Mouse (Mus musculus): Measurements from ENCODE around the gene Cirbp. TPM values are rescaled to one million over a fixed set of nuclear protein-coding genes. Genes with fewer than 3 reads are reported as not detected.

Cirbp gene
- polyA plus RNA-seq, 1 experiment from 2014 or later = 262 TPM

- H3K36me3 ChIP-seq = peaks cover 44% of the 10 kb centered on the region
- peak overlapping the region; percentile 91 for H3K4me2 ChIP-seq (replicated peaks)
- H3K27me3 ChIP-seq (replicated peaks) = no peaks in the 10 kb centered on the region
- H3K4me3 ChIP-seq = 0 out of 2 replicates have a peak overlapping the region, but pooled peaks have one; percentile 99
- H3K27ac ChIP-seq = peak overlapping the region; percentile 98; the same call in 1 of the 2 replicates
- peak overlapping the region; percentile 100 for H3K9ac ChIP-seq
- H3K9me3 ChIP-seq = no peaks in the 10 kb centered on the region
- ATAC-seq (ENCODE audit: low FRiP score, low read depth) = no peak
- WGBS = 75% methylated on average over 5 of the region's 5 CpGs
- peaks cover 46% of the 10 kb centered on the region for H3K4me1 ChIP-seq
These were observed 18.6 kb upstream of the Cirbp start for GRCm38 (mm10) chr10:80147146-80147718.

- WGBS = under 1% methylated on average over 41 of the region's 42 CpGs
- peak within 1 kb of the TSS; percentile 98 for H3K27ac ChIP-seq
- H3K4me2 ChIP-seq (replicated peaks) = peak within 1 kb of the TSS; percentile 91
- H3K4me1 ChIP-seq = peaks cover 48% of the 10 kb centered on the region
- H3K9me3 ChIP-seq = no peaks in the 10 kb centered on the region
- peaks cover 51% of the 10 kb centered on the region for H3K36me3 ChIP-seq
- peak within 1 kb of the TSS; percentile 99 for H3K4me3 ChIP-seq
- ATAC-seq (ENCODE audit: low FRiP score, low read depth) = peak; percentile 6
- peak within 1 kb of the TSS; percentile 100 for H3K9ac ChIP-seq
- no peaks in the 10 kb centered on the region for H3K27me3 ChIP-seq (replicated peaks)
These were observed 17.8 kb upstream of the Cirbp start, which contains the start of gene Midn for GRCm38 (mm10) chr10:80147719-80148601. Midn (plus strand) TSS chr10:80148272.

- WGBS = under 1% methylated on average over 57 of the region's 57 CpGs
- Histone ChIP-seq H3K9me3 (no peaks in the 10 kb centered on the region), H3K4me3 (peak overlapping the region; percentile 99), H3K9ac (peak overlapping the region; percentile 100), H3K4me1 (peaks cover 48% of the 10 kb centered on the region), H3K36me3 (peaks cover 54% of the 10 kb centered on the region), H3K4me2 (replicated peaks) (peak overlapping the region; percentile 91), H3K27ac (peak overlapping the region; percentile 98), H3K27me3 (replicated peaks) (no peaks in the 10 kb centered on the region)
- peak; percentile 31 for ATAC-seq (ENCODE audit: low FRiP score, low read depth)
These were observed 17.0 kb upstream of the Cirbp start for GRCm38 (mm10) chr10:80148610-80149290.

GRCm38 (mm10) chr10:80149291-80150225 is 16.2 kb upstream of the Cirbp start:
- peaks cover 55% of the 10 kb centered on the region for H3K36me3 ChIP-seq

GRCm38 (mm10) chr10:80150226-80151210 is 15.3 kb upstream of the Cirbp start:
- H3K4me3 ChIP-seq = peak overlapping the region; percentile 99
- H3K27me3 ChIP-seq (replicated peaks) = no peaks in the 10 kb centered on the region
- H3K4me2 ChIP-seq (replicated peaks) = peak overlapping the region; percentile 91
- H3K4me1 ChIP-seq = peaks cover 57% of the 10 kb centered on the region
- H3K9me3 ChIP-seq = no peaks in the 10 kb centered on the region
- 1% methylated on average over 70 of the region's 71 CpGs for WGBS
- H3K27ac ChIP-seq = peak overlapping the region; percentile 99
- ATAC-seq (ENCODE audit: low FRiP score, low read depth) = 0 out of 2 replicates have a peak, but pooled peaks have one; percentile 4
- H3K9ac ChIP-seq = peak overlapping the region; percentile 100
- peaks cover 55% of the 10 kb centered on the region for H3K36me3 ChIP-seq

More at GRCm38 (mm10) chr10:80149291-80150225, 16.2 kb upstream of the Cirbp start:
- under 1% methylated on average over 85 of the region's 88 CpGs for WGBS
- peak overlapping the region; percentile 99 for H3K4me3 ChIP-seq
- ATAC-seq (ENCODE audit: low FRiP score, low read depth) = peak; percentile 78
- H3K9ac ChIP-seq = peak overlapping the region; percentile 100
- peak overlapping the region; percentile 91 for H3K4me2 ChIP-seq (replicated peaks)
- H3K27me3 ChIP-seq (replicated peaks) = no peaks in the 10 kb centered on the region
- peak overlapping the region; percentile 99 for H3K27ac ChIP-seq
- H3K4me1 ChIP-seq = peaks cover 54% of the 10 kb centered on the region
- no peaks in the 10 kb centered on the region for H3K9me3 ChIP-seq

- H3K4me2 ChIP-seq (replicated peaks) = peak overlapping the region; percentile 91
- H3K27me3 ChIP-seq (replicated peaks) = no peaks in the 10 kb centered on the region
- WGBS = under 1% methylated on average over 25 of the region's 26 CpGs
- H3K9me3 ChIP-seq = no peaks in the 10 kb centered on the region
- peaks cover 57% of the 10 kb centered on the region for H3K4me1 ChIP-seq
- H3K36me3 ChIP-seq = peaks cover 55% of the 10 kb centered on the region
- peak overlapping the region; percentile 99 for H3K27ac ChIP-seq
- H3K4me3 ChIP-seq = peak overlapping the region; percentile 99
- H3K9ac ChIP-seq = peak overlapping the region; percentile 100
- no peak for ATAC-seq (ENCODE audit: low FRiP score, low read depth)
These were observed 14.4 kb upstream of the Cirbp start for GRCm38 (mm10) chr10:80151211-80152034.

GRCm38 (mm10) chr10:80152071-80152872 is 13.5 kb upstream of the Cirbp start:
- Histone ChIP-seq H3K36me3 (peaks cover 61% of the 10 kb centered on the region), H3K9ac (peak overlapping the region; percentile 100), H3K4me3 (peak overlapping the region; percentile 99), H3K4me1 (peaks cover 63% of the 10 kb centered on the region), H3K27ac (peak overlapping the region; percentile 99), H3K9me3 (no peaks in the 10 kb centered on the region), H3K4me2 (replicated peaks) (peak overlapping the region; percentile 91), H3K27me3 (replicated peaks) (no peaks in the 10 kb centered on the region)
- no peak for ATAC-seq (ENCODE audit: low FRiP score, low read depth)
- WGBS = 13% methylated on average over 15 of the region's 15 CpGs

GRCm38 (mm10) chr10:80152873-80153260 is 12.9 kb upstream of the Cirbp start:
- no peak for ATAC-seq (ENCODE audit: low FRiP score, low read depth)
- Histone ChIP-seq H3K9me3 (no peaks in the 10 kb centered on the region), H3K27ac (peak overlapping the region; percentile 99; the same call in 1 of the 2 replicates), H3K9ac (peak overlapping the region; percentile 100), H3K4me3 (peak overlapping the region; percentile 99), H3K4me2 (replicated peaks) (peak overlapping the region; percentile 91), H3K4me1 (peaks cover 63% of the 10 kb centered on the region), H3K36me3 (peaks cover 66% of the 10 kb centered on the region), H3K27me3 (replicated peaks) (no peaks in the 10 kb centered on the region)
- WGBS = 50% methylated on average over 3 of the region's 3 CpGs

GRCm38 (mm10) chr10:80153713-80154112 is 12.1 kb upstream of the Cirbp start:
- Histone ChIP-seq H3K4me2 (replicated peaks) (peak overlapping the region; percentile 91), H3K4me1 (peaks cover 69% of the 10 kb centered on the region)
- 87% methylated on average over 19 of the region's 19 CpGs for WGBS

More at GRCm38 (mm10) chr10:80153713-80154112, 12.1 kb upstream of the Cirbp start:
- ATAC-seq (ENCODE audit: low FRiP score, low read depth) = no peak
- Histone ChIP-seq H3K27ac (peak overlapping the region; percentile 51; the same call in 1 of the 2 replicates), H3K9ac (peak overlapping the region; percentile 100), H3K27me3 (replicated peaks) (no peaks in the 10 kb centered on the region), H3K4me3 (peak overlapping the region; percentile 99; the same call in 1 of the 2 replicates), H3K36me3 (peaks cover 66% of the 10 kb centered on the region), H3K9me3 (no peaks in the 10 kb centered on the region)
